ENCODE assay signal across 14 mouse cellular contexts in genomic region chr4:41507998-41508397, GRCm38 (mm10). TPM values are rescaled to one million over a fixed set of nuclear protein-coding genes. Genes with fewer than 3 reads are reported as not detected.
DNase-seq lines count a peak whose midpoint lies in the region; ATAC-seq lines count a peak whose summit lies in the region.
"Had no signal": no experiment of that assay in that cellular context is flagged by ENCODE, and none has a peak within 500 bp of the region (broad histone marks: within the 10 kb centered on the region; RNA-seq: fewer than 3 reads in every experiment).

No protein-coding gene starts in this region.

- H3K9ac ChIP-seq in embryonic facial prominence, embryonic 12.5 days, result no peak overlapping the region
- H3K9ac ChIP-seq in embryonic facial prominence, embryonic 13.5 days, result no peak overlapping the region
- peak overlapping the region; percentile 82; the same call in 1 of the 2 replicates for H3K9ac ChIP-seq in hindbrain, embryonic 11.5 days (ENCODE audit: low read depth, low read length)
- H3K9ac ChIP-seq in midbrain, embryonic 13.5 days (replicated peaks), result no peak overlapping the region
- no peak overlapping the region for H3K9ac ChIP-seq in liver, embryonic 11.5 days (ENCODE audit: low read depth, low read length)

- no peak overlapping the region for H3K27ac ChIP-seq in embryonic facial prominence, embryonic 12.5 days
- no peak overlapping the region for H3K27ac ChIP-seq in embryonic facial prominence, embryonic 10.5 days (replicated peaks)
- H3K27ac ChIP-seq in embryonic facial prominence, embryonic 13.5 days, result no peak overlapping the region
- no peak overlapping the region for H3K27ac ChIP-seq in hindbrain, embryonic 11.5 days (ENCODE audit: low read depth, low read length)
- no peak overlapping the region for H3K27ac ChIP-seq in midbrain, embryonic 13.5 days
- no peak overlapping the region for H3K27ac ChIP-seq in liver, embryonic 11.5 days (ENCODE audit: low read depth, low read length)
- H3K27ac ChIP-seq: heart, adult 2 months had no signal

- no peaks in the 10 kb centered on the region for H3K36me3 ChIP-seq in embryonic facial prominence, embryonic 12.5 days
- no peaks in the 10 kb centered on the region for H3K36me3 ChIP-seq in embryonic facial prominence, embryonic 10.5 days (replicated peaks)
- no peaks in the 10 kb centered on the region for H3K36me3 ChIP-seq in embryonic facial prominence, embryonic 13.5 days
- H3K36me3 ChIP-seq in hindbrain, embryonic 11.5 days (ENCODE audit: control insufficient read depth, insufficient read depth, low read length), result no peaks in the 10 kb centered on the region
- no peaks in the 10 kb centered on the region for H3K36me3 ChIP-seq in midbrain, embryonic 13.5 days
- no peaks in the 10 kb centered on the region for H3K36me3 ChIP-seq in liver, embryonic 11.5 days (ENCODE audit: control insufficient read depth, insufficient read depth, low read length)

- H3K4me3 ChIP-seq in embryonic facial prominence, embryonic 12.5 days, result no peak overlapping the region
- no peak overlapping the region for H3K4me3 ChIP-seq in embryonic facial prominence, embryonic 10.5 days
- H3K4me3 ChIP-seq in embryonic facial prominence, embryonic 13.5 days, result no peak overlapping the region
- no peak overlapping the region for H3K4me3 ChIP-seq in hindbrain, embryonic 11.5 days (ENCODE audit: low read depth, low read length)
- H3K4me3 ChIP-seq in midbrain, embryonic 13.5 days (replicated peaks), result no peak overlapping the region
- H3K4me3 ChIP-seq in liver, embryonic 11.5 days (ENCODE audit: low read depth, low read length), result no peak overlapping the region

- H3K27me3 ChIP-seq in embryonic facial prominence, embryonic 12.5 days, result peaks cover 6% of the 10 kb centered on the region; the same call in 1 of the 2 replicates
- peaks cover 70% of the 10 kb centered on the region for H3K27me3 ChIP-seq in embryonic facial prominence, embryonic 10.5 days (replicated peaks; ENCODE audit: low read depth, poor library complexity, severe bottlenecking)
- peaks cover 7% of the 10 kb centered on the region; the same call in 1 of the 2 replicates for H3K27me3 ChIP-seq in embryonic facial prominence, embryonic 13.5 days
- H3K27me3 ChIP-seq in hindbrain, embryonic 11.5 days (ENCODE audit: control insufficient read depth, insufficient read depth, low read length), result peaks cover 4% of the 10 kb centered on the region; the same call in 1 of the 2 replicates
- peaks cover 16% of the 10 kb centered on the region for H3K27me3 ChIP-seq in midbrain, embryonic 13.5 days
- peaks cover 16% of the 10 kb centered on the region for H3K27me3 ChIP-seq in liver, embryonic 11.5 days (replicated peaks; ENCODE audit: control insufficient read depth, insufficient read depth, low read length)
- H3K27me3 ChIP-seq: Patski had no signal

- no peak for DNase-seq in embryonic facial prominence, embryonic 10.5 days (ENCODE audit: low spot score)
- DNase-seq in hindbrain, embryonic 11.5 days (ENCODE audit: low spot score), result no peak
- DNase-seq in adrenal gland, adult 2 months, result no peak
- DNase-seq in liver, embryonic 11.5 days (ENCODE audit: low spot score), result no peak
- DNase-seq: cerebellum, postnatal 10 days; heart, adult 2 months; lung, adult 2 months; right cerebral cortex, postnatal 4 days; thymus, postnatal 36 days had no signal

- peak overlapping the region; percentile 82; the same call in 1 of the 2 replicates for H3K4me2 ChIP-seq in embryonic facial prominence, embryonic 12.5 days (replicated peaks)
- H3K4me2 ChIP-seq in embryonic facial prominence, embryonic 13.5 days, result peak overlapping the region; percentile 87
- 0 out of 2 replicates have a peak overlapping the region, but pooled peaks have one; percentile 89 for H3K4me2 ChIP-seq in hindbrain, embryonic 11.5 days (replicated peaks; ENCODE audit: low read depth, low read length)
- peak overlapping the region; percentile 76 for H3K4me2 ChIP-seq in midbrain, embryonic 13.5 days (replicated peaks)
- no peak overlapping the region for H3K4me2 ChIP-seq in liver, embryonic 11.5 days

- H3K9me3 ChIP-seq in embryonic facial prominence, embryonic 12.5 days, result no peaks in the 10 kb centered on the region
- H3K9me3 ChIP-seq in embryonic facial prominence, embryonic 10.5 days, result peaks cover 3% of the 10 kb centered on the region; the same call in 1 of the 2 replicates
- no peaks in the 10 kb centered on the region for H3K9me3 ChIP-seq in embryonic facial prominence, embryonic 13.5 days
- no peaks in the 10 kb centered on the region for H3K9me3 ChIP-seq in hindbrain, embryonic 11.5 days (ENCODE audit: control insufficient read depth, low read length)
- H3K9me3 ChIP-seq in midbrain, embryonic 13.5 days, result no peaks in the 10 kb centered on the region
- H3K9me3 ChIP-seq in liver, embryonic 11.5 days (ENCODE audit: control insufficient read depth, low read length), result no peaks in the 10 kb centered on the region

- H3K4me1 ChIP-seq in embryonic facial prominence, embryonic 12.5 days, result peaks cover 15% of the 10 kb centered on the region
- peaks cover 48% of the 10 kb centered on the region for H3K4me1 ChIP-seq in embryonic facial prominence, embryonic 10.5 days
- peaks cover 23% of the 10 kb centered on the region for H3K4me1 ChIP-seq in embryonic facial prominence, embryonic 13.5 days
- H3K4me1 ChIP-seq in hindbrain, embryonic 11.5 days (replicated peaks; ENCODE audit: control insufficient read depth, insufficient read depth, low read length), result peaks cover 5% of the 10 kb centered on the region; the same call in 1 of the 2 replicates
- peaks cover 23% of the 10 kb centered on the region for H3K4me1 ChIP-seq in midbrain, embryonic 13.5 days (replicated peaks)
- peaks cover 10% of the 10 kb centered on the region for H3K4me1 ChIP-seq in liver, embryonic 11.5 days (replicated peaks; ENCODE audit: control insufficient read depth, insufficient read depth, low read length)

- ATAC-seq in embryonic facial prominence, embryonic 12.5 days (ENCODE audit: insufficient number of reproducible peaks, insufficient read depth, low FRiP score, low TSS enrichment), result no peak
- no peak for ATAC-seq in embryonic facial prominence, embryonic 13.5 days (ENCODE audit: insufficient number of reproducible peaks, insufficient read depth, low FRiP score, low TSS enrichment, low read depth)
- ATAC-seq in hindbrain, embryonic 11.5 days (ENCODE audit: low FRiP score), result no peak
- ATAC-seq in midbrain, embryonic 13.5 days, result no peak
- no peak for ATAC-seq in megakaryocyte, adult 5-6 weeks (ENCODE audit: poor library complexity, severe bottlenecking)
- ATAC-seq in liver, embryonic 11.5 days (replicated peaks; ENCODE audit: low FRiP score), result no peak
- ATAC-seq: Patski had no signal

- WGBS in embryonic facial prominence, embryonic 12.5 days, result 38% methylated on average over 7 of the region's 7 CpGs
- WGBS in embryonic facial prominence, embryonic 10.5 days, result 45% methylated on average over 7 of the region's 7 CpGs
- 47% methylated on average over 7 of the region's 7 CpGs for WGBS in embryonic facial prominence, embryonic 13.5 days
- WGBS in hindbrain, embryonic 11.5 days, result 35% methylated on average over 7 of the region's 7 CpGs
- 42% methylated on average over 7 of the region's 7 CpGs for WGBS in midbrain, embryonic 13.5 days
- 45% methylated on average over 7 of the region's 7 CpGs for WGBS in liver, embryonic 11.5 days

RNA-seq across cellular contexts. Expression of gene AI464131, which starts 5.1 kb away (rescaled TPM):
- 8.5 and 9.5 TPM in 2 replicates for polyA plus RNA-seq in embryonic facial prominence, embryonic 12.5 days (2016; fragmentation: Nextera tagmentation; extraction: Ambion mirVana)
- polyA plus RNA-seq in embryonic facial prominence, embryonic 10.5 days (2016; fragmentation: Nextera tagmentation; extraction: Ambion mirVana), result 5.7 and 8.9 TPM in 2 replicates
- polyA plus RNA-seq in embryonic facial prominence, embryonic 13.5 days (2015; fragmentation: Nextera tagmentation; extraction: Ambion mirVana), result 8.3 and 12.2 TPM in 2 replicates
- 8.3 and 10.9 TPM in 2 replicates for polyA plus RNA-seq in hindbrain, embryonic 11.5 days (2014; fragmentation: Nextera tagmentation; extraction: Ambion mirVana)
- polyA plus RNA-seq in midbrain, embryonic 13.5 days (2015; fragmentation: Nextera tagmentation; extraction: Ambion mirVana), result 5.5 and 5.7 TPM in 2 replicates
- 10 to 100 TPM; 12.3 to 15.2 TPM for total RNA-seq in adrenal gland, adult 2 months (2021)
- polyA plus RNA-seq in adrenal gland, adult 2 months (2012; rRNA removed), result 11.5 and 14.6 TPM in 2 replicates
- total RNA-seq in megakaryocyte, adult 5-6 weeks (2015), result 0.04 TPM in 1 of 2 replicates, not detected in the other
- 0.07 TPM in 1 of 2 replicates, not detected in the other for total RNA-seq in megakaryocyte, adult 5-6 weeks (2017)
- 1.5 TPM in 2 replicates for polyA plus RNA-seq in liver, embryonic 11.5 days (2014; fragmentation: Nextera tagmentation; extraction: Ambion mirVana)

RNA-seq across cellular contexts. Expression of gene 1110017D15Rik, which starts 9.1 kb away (rescaled TPM):
- 2.8 and 3.7 TPM in 2 replicates for polyA plus RNA-seq in embryonic facial prominence, embryonic 12.5 days (2016; fragmentation: Nextera tagmentation; extraction: Ambion mirVana)
- 5.3 and 6.1 TPM in 2 replicates for polyA plus RNA-seq in embryonic facial prominence, embryonic 10.5 days (2016; fragmentation: Nextera tagmentation; extraction: Ambion mirVana)
- 3.2 and 5.7 TPM in 2 replicates for polyA plus RNA-seq in embryonic facial prominence, embryonic 13.5 days (2015; fragmentation: Nextera tagmentation; extraction: Ambion mirVana)
- polyA plus RNA-seq in hindbrain, embryonic 11.5 days (2014; fragmentation: Nextera tagmentation; extraction: Ambion mirVana), result 12.7 and 14.3 TPM in 2 replicates
- 8.3 and 8.5 TPM in 2 replicates for polyA plus RNA-seq in midbrain, embryonic 13.5 days (2015; fragmentation: Nextera tagmentation; extraction: Ambion mirVana)
- total RNA-seq in adrenal gland, adult 2 months (2021), result under 1 TPM in 1 of 2 experiments, not detected in 1; 0.55 TPM
- polyA plus RNA-seq in adrenal gland, adult 2 months (2012; rRNA removed), result 0.40 and 0.66 TPM in 2 replicates
- total RNA-seq in megakaryocyte, adult 5-6 weeks (2015), result not detected in 2 replicates
- not detected in 2 replicates for total RNA-seq in megakaryocyte, adult 5-6 weeks (2017)
- polyA plus RNA-seq in liver, embryonic 11.5 days (2014; fragmentation: Nextera tagmentation; extraction: Ambion mirVana), result 0.43 TPM in 1 of 2 replicates, not detected in the other
- total RNA-seq: heart, adult 2 months had no signal

RNA-seq across cellular contexts. Expression of gene Nudt2, which starts 43.0 kb away (rescaled TPM):
- 53.4 and 53.5 TPM in 2 replicates for polyA plus RNA-seq in embryonic facial prominence, embryonic 12.5 days (2016; fragmentation: Nextera tagmentation; extraction: Ambion mirVana)
- 55.4 and 61.4 TPM in 2 replicates for polyA plus RNA-seq in embryonic facial prominence, embryonic 10.5 days (2016; fragmentation: Nextera tagmentation; extraction: Ambion mirVana)
- 49.5 and 54.1 TPM in 2 replicates for polyA plus RNA-seq in embryonic facial prominence, embryonic 13.5 days (2015; fragmentation: Nextera tagmentation; extraction: Ambion mirVana)
- 67.7 and 70.3 TPM in 2 replicates for polyA plus RNA-seq in hindbrain, embryonic 11.5 days (2014; fragmentation: Nextera tagmentation; extraction: Ambion mirVana)
- polyA plus RNA-seq in midbrain, embryonic 13.5 days (2015; fragmentation: Nextera tagmentation; extraction: Ambion mirVana), result 62.0 and 62.7 TPM in 2 replicates
- total RNA-seq in adrenal gland, adult 2 months (2021), result 10 to 100 TPM; 32.8 to 33.0 TPM
- 4.9 and 5.6 TPM in 2 replicates for polyA plus RNA-seq in adrenal gland, adult 2 months (2012; rRNA removed)
- 13.8 and 24.0 TPM in 2 replicates for total RNA-seq in megakaryocyte, adult 5-6 weeks (2015)
- total RNA-seq in megakaryocyte, adult 5-6 weeks (2017), result 19.6 and 20.9 TPM in 2 replicates
- 45.5 and 49.0 TPM in 2 replicates for polyA plus RNA-seq in liver, embryonic 11.5 days (2014; fragmentation: Nextera tagmentation; extraction: Ambion mirVana)

RNA-seq across cellular contexts. Expression of gene Kif24, which starts 43.3 kb away (rescaled TPM):
- 10.9 and 11.7 TPM in 2 replicates for polyA plus RNA-seq in embryonic facial prominence, embryonic 12.5 days (2016; fragmentation: Nextera tagmentation; extraction: Ambion mirVana)
- polyA plus RNA-seq in embryonic facial prominence, embryonic 10.5 days (2016; fragmentation: Nextera tagmentation; extraction: Ambion mirVana), result 13.7 and 15.1 TPM in 2 replicates
- polyA plus RNA-seq in embryonic facial prominence, embryonic 13.5 days (2015; fragmentation: Nextera tagmentation; extraction: Ambion mirVana), result 7.6 and 9.6 TPM in 2 replicates
- 10.4 and 11.9 TPM in 2 replicates for polyA plus RNA-seq in hindbrain, embryonic 11.5 days (2014; fragmentation: Nextera tagmentation; extraction: Ambion mirVana)
- polyA plus RNA-seq in midbrain, embryonic 13.5 days (2015; fragmentation: Nextera tagmentation; extraction: Ambion mirVana), result 5.2 and 6.3 TPM in 2 replicates
- total RNA-seq in adrenal gland, adult 2 months (2021), result 1 to 10 TPM in 1 of 2 experiments, under 1 TPM in 1; 0.83 to 1.4 TPM
- polyA plus RNA-seq in adrenal gland, adult 2 months (2012; rRNA removed), result 0.30 and 0.56 TPM in 2 replicates
- 10.7 and 16.0 TPM in 2 replicates for total RNA-seq in megakaryocyte, adult 5-6 weeks (2015)
- 7.0 and 9.7 TPM in 2 replicates for total RNA-seq in megakaryocyte, adult 5-6 weeks (2017)
- polyA plus RNA-seq in liver, embryonic 11.5 days (2014; fragmentation: Nextera tagmentation; extraction: Ambion mirVana), result 6.2 and 8.6 TPM in 2 replicates
